Mouse (Mus musculus) bone marrow, adult 2 months (tissue): ENCODE results near the gene Gdf1.

Experiments used
- CTCF ChIP-seq: fragments of 200-500 bp; IDR thresholded peaks from 2 replicates; pipeline ENCODE4 v1.5.1; 2011; ENCODE audit warnings: low read length, control low read depth; ENCODE audit not compliant: control insufficient read depth, insufficient read depth
- POLR2A ChIP-seq: fragments of 200-500 bp; IDR thresholded peaks from 2 replicates; pipeline ENCODE4 v1.6.1; 2011; ENCODE audit warnings: low read depth, mild to moderate bottlenecking, control low read depth, low read length, borderline replicate concordance; ENCODE audit not compliant: control insufficient read depth

DNA sequence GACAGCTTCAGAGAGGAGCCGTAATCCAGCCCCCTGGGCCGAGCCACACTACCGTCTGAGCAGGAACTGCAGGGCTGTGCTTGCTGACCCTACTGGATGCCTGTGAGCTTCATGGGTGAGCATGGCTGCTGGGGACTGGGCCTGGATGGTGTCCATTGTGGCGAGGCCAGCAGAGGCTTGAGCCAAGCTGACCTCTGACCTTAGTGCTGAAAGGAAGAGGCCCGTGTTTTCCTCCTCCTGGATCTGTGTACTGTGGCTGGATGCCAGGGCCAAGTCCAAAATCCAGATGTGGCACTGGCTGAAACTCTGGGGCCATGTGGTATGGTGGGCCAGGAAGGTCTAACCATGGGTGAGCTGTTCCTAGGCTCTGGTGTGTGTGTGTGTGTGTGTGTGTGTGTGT is 34.4 kb downstream of the Gdf1 start:
- TF ChIP-seq CTCF (no peak), POLR2A (no peak)
